Mouse (Mus musculus) liver, postnatal 0 days (tissue): ENCODE measurements around the gene Disp1. TPM values are rescaled to one million over a fixed set of nuclear protein-coding genes. Genes with fewer than 3 reads are reported as not detected.

Experiments
- ATAC-seq: fragments of 200-750 bp; cut with Nextera tagmentation; 2 replicates; pipeline ENCODE4 v1.8.0; 2017; ENCODE audit warnings: mild to moderate bottlenecking, moderate library complexity
- DNase-seq: peaks from one replicate; pipeline ENCODE4 v3.0.0-alpha.2; 2016
- H3K27ac ChIP-seq: fragments of 300-500 bp; sonication (generic); 2 replicates; pipeline ENCODE4 v1.5.1; 2014; ENCODE audit warnings: antibody characterized with exemption, moderate library complexity, mild to moderate bottlenecking, low read depth
- H3K27me3 ChIP-seq: fragments of 300-500 bp; sonication (generic); 2 replicates; pipeline ENCODE4 v1.6.1; 2014; ENCODE audit warnings: low read length, control low read depth, mixed read lengths; ENCODE audit not compliant: insufficient read depth
- H3K36me3 ChIP-seq: fragments of 300-500 bp; sonication (generic); replicated peaks from 2 replicates; pipeline ENCODE4 v1.6.1; 2014; ENCODE audit warnings: mild to moderate bottlenecking, control low read depth, low read length, moderate library complexity, mixed read lengths; ENCODE audit not compliant: insufficient read depth
- H3K4me1 ChIP-seq: fragments of 300-500 bp; sonication (generic); 2 replicates; pipeline ENCODE4 v1.6.1; 2014; ENCODE audit warnings: antibody characterized with exemption, mild to moderate bottlenecking, control low read depth; ENCODE audit not compliant: insufficient read depth
- H3K4me2 ChIP-seq: fragments of 300-500 bp; sonication (generic); 2 replicates; pipeline ENCODE4 v1.6.1; 2014; ENCODE audit warnings: low read depth, mild to moderate bottlenecking, low read length, moderate library complexity, mixed read lengths
- H3K4me3 ChIP-seq: fragments of 300-500 bp; sonication (generic); 2 replicates; pipeline ENCODE4 v1.5.1; 2014; ENCODE audit warnings: low read depth, low read length
- H3K9ac ChIP-seq: fragments of 300-500 bp; sonication (generic); replicated peaks from 2 replicates; pipeline ENCODE4 v1.6.1; 2014; ENCODE audit warnings: mild to moderate bottlenecking, moderate library complexity
- H3K9me3 ChIP-seq: fragments of 300-500 bp; sonication (generic); 2 replicates; pipeline ENCODE4 v1.6.1; 2016; ENCODE audit warnings: mild to moderate bottlenecking, control low read depth, low read length, mixed read lengths
- CTCF ChIP-seq: sonication (generic); IDR thresholded peaks from 2 replicates; pipeline ENCODE4 v1.5.1; 2016; ENCODE audit warnings: antibody characterized with exemption, low read depth
- EP300 ChIP-seq: IDR thresholded peaks from 2 replicates; pipeline ENCODE4 v1.6.1; 2016; ENCODE audit warnings: antibody characterized with exemption, low read depth, mild to moderate bottlenecking
- WGBS: fragments of 180-500 bp; shearing (Covaris S2); extraction: QIAGEN DNeasy Blood & Tissue Kit; methylation state at CpG from one replicate; pipeline ENCODE4 v1.1.7; 2014; ENCODE audit not compliant: insufficient replicate concordance; 5-methylcytosine and 5-hydroxymethylcytosine counted together
- microRNA-seq: library from miRNA; unstranded; fragments of <30 nt; microRNA quantifications from one replicate; pipeline ENCODE4, GENCODE M21; 2016
- polyA plus RNA-seq: library from polyadenylated mRNA; unstranded; fragments of >200 nt; fragmentation: Nextera tagmentation; extraction: Ambion mirVana; gene quantifications from 2 replicates; pipeline ENCODE4 v1.2.1, GENCODE M21; 2015

Disp1 gene
- polyA plus RNA-seq, 1 experiment from 2014 or later, result 1.9 TPM

- no peak overlapping the region for H3K4me3 ChIP-seq
- 73% methylated on average over 6 of the region's 7 CpGs for WGBS
- H3K27me3 ChIP-seq, result no peaks in the 10 kb centered on the region
- H3K9ac ChIP-seq, result no peak overlapping the region
- TF ChIP-seq EP300 (no peak), CTCF (no peak)
- H3K36me3 ChIP-seq, result no peaks in the 10 kb centered on the region
- no peaks in the 10 kb centered on the region for H3K9me3 ChIP-seq
- ATAC-seq (no peak), DNase-seq (no peak)
- H3K4me1 ChIP-seq, result no peaks in the 10 kb centered on the region
- H3K4me2 ChIP-seq, result no peak overlapping the region
- H3K27ac ChIP-seq, result no peak overlapping the region
Measured at GRCm38 (mm10) chr1:183041703-183042102, 179.6 kb downstream of the Disp1 start.

- peak; percentile 48 for ATAC-seq
- H3K9ac ChIP-seq, result no peak overlapping the region
- H3K4me3 ChIP-seq, result no peak overlapping the region
- no peaks in the 10 kb centered on the region for H3K36me3 ChIP-seq
- DNase-seq, result peak; percentile 33
- H3K4me1 ChIP-seq, result no peaks in the 10 kb centered on the region
- no peak for TF ChIP-seq CTCF
- TF ChIP-seq EP300, result no peak
- no peak overlapping the region for H3K4me2 ChIP-seq
- H3K9me3 ChIP-seq, result no peaks in the 10 kb centered on the region
- 44% methylated on average over 11 of the region's 11 CpGs for WGBS
- H3K27ac ChIP-seq, result no peak overlapping the region
- no peaks in the 10 kb centered on the region for H3K27me3 ChIP-seq
Measured at GRCm38 (mm10) chr1:183040847-183041382, 180.4 kb downstream of the Disp1 start.

DNA sequence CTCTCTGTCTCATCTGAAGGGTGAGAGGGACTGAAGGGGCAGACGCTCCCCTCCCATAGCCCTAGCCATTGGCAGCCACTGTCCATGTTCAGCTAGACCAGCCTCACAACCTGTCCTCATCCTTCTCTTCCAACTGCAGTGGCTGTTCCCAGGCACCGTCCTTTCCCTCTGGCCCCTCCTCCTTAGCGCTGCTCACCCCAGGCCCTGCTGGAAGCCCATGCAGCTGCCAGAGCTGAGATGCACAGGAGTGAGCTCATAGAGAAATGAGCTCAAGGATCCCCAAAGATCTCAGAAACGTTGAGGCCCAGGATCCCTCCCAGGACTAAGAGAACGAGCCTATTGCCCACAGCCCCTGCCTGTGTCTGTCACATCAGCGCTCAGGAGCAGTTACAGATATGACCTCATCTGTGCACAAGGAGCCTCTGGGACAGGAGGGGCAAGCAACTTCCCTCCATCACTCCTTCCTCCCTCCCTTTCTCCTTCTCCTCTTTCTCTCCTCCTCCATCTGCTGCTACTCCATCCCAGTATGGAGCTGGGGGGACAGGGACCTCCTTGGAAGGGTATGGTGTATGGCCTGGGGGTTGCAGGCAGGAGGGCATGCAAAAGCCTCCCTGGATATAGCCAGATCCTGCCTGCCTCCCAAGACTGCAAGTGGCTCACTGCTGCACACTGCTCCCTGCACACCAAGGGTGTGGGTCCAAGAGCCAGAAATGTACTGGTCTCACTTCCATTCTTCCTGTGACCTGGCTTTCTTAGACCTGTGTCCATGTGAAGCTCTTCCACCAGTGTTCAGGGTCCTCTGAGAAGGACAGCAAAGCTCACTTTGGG, 181.2 kb downstream of the Disp1 start:
- no peaks in the 10 kb centered on the region for H3K36me3 ChIP-seq
- H3K27me3 ChIP-seq, result no peaks in the 10 kb centered on the region
- H3K9me3 ChIP-seq, result no peaks in the 10 kb centered on the region
- no peak overlapping the region for H3K27ac ChIP-seq
- DNase-seq (no peak), ATAC-seq (no peak)
- WGBS, result 55% methylated on average over 6 of the region's 6 CpGs
- H3K4me3 ChIP-seq, result no peak overlapping the region
- no peak overlapping the region for H3K4me2 ChIP-seq
- no peaks in the 10 kb centered on the region for H3K4me1 ChIP-seq
- H3K9ac ChIP-seq, result no peak overlapping the region
- TF ChIP-seq EP300 (no peak), CTCF (no peak)

DNA sequence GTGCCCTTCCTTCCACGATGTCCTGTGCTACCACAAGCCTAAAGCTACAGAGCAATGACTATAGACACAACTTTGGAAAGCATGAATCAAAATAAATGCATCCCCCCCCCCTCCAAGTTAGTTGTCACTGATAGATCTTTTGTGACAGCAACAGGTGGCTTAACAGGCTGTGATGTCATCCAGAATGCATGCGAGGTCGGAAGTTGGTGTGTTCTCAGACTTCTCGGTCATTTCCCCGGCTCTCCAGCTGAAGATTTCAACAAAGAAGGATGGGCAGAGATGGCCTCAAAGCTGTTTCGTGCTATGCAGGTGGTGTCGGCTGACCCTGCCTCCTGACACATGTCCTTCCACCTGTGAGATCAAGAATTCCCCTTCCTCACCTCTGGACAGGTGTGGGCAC, 181.9 kb downstream of the Disp1 start:
- WGBS, result 76% methylated on average over 7 of the region's 7 CpGs
- TF ChIP-seq CTCF (no peak), EP300 (no peak)

More for the DNA sequence above, 181.9 kb downstream of the Disp1 start:
- no peak overlapping the region for H3K27ac ChIP-seq
- no peak overlapping the region for H3K4me3 ChIP-seq
- no peak overlapping the region for H3K9ac ChIP-seq
- ATAC-seq (no peak), DNase-seq (no peak)
- H3K9me3 ChIP-seq, result no peaks in the 10 kb centered on the region
- no peaks in the 10 kb centered on the region for H3K4me1 ChIP-seq
- H3K4me2 ChIP-seq, result no peak overlapping the region
- H3K36me3 ChIP-seq, result no peaks in the 10 kb centered on the region
- no peaks in the 10 kb centered on the region for H3K27me3 ChIP-seq

Small RNA genes within 50 kb of the gene (microRNA-seq; reads per million reads assigned to microRNA genes)
- gene Gm24975, result not detected

Other genes with a start within 250 kb of the Disp1 start
- 11.8 and 12.6 TPM in 2 replicates for gene Aida, start 75.1 kb upstream of the Disp1 start, polyA plus RNA-seq
- gene Brox, start 75.7 kb upstream of the Disp1 start, polyA plus RNA-seq, result 14.0 and 17.1 TPM in 2 replicates
- 28.2 and 30.0 TPM in 2 replicates for gene Mia3, start 148.0 kb upstream of the Disp1 start, polyA plus RNA-seq
- gene Taf1a, start 167.5 kb upstream of the Disp1 start, polyA plus RNA-seq, result 3.7 and 4.3 TPM in 2 replicates
- not detected in 2 replicates for gene Hhipl2, start 196.7 kb upstream of the Disp1 start, polyA plus RNA-seq